Mouse (Mus musculus): ENCODE measurements around the gene Vmn2r55. TPM values are rescaled to one million over a fixed set of nuclear protein-coding genes. Genes with fewer than 3 reads are reported as not detected.
"Not testable (repeated sequence)": the region's sequence is repeated elsewhere in the genome, so short reads cannot be mapped to it uniquely, and the experiment has no call there.

The Vmn2r55 gene
- polyA plus RNA-seq (2015; fragmentation: Nextera tagmentation; extraction: Ambion mirVana), result not detected in 2 replicates

DNA sequence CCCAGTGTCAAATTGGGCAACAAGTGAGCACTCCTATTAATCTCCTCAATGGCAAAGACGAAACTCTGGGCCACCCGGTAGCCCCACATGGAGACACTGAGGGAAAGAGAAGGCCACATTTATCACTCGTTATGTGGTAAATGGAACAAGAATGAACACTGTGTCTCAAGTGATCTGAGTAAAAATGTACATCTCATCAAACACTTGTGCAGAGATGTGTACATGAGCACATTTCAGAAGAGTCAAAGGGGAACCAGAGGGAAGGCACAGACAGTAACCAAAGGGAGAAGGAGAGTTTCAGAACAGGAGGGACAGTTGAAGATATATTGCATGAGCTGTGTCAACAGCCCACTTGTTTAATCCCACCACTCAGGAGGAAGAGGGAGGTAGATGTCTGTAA, at the start of gene Vmn2r55:
Gene Vmn2r55 (minus strand): TSS at position 101 of the 400 bp plus-strand sequence.
- not testable (repeated sequence) for H3K4me3 ChIP-seq (replicated peaks); H3K27ac ChIP-seq; H3K27me3 ChIP-seq; H3K4me1 ChIP-seq; H3K9me3 ChIP-seq (replicated peaks); H3K9ac ChIP-seq; H3K36me3 ChIP-seq; ATAC-seq (replicated peaks; ENCODE audit: low FRiP score); H3K4me2 ChIP-seq
- 88% methylated on average over 3 of the region's 3 CpGs for WGBS

DNA sequence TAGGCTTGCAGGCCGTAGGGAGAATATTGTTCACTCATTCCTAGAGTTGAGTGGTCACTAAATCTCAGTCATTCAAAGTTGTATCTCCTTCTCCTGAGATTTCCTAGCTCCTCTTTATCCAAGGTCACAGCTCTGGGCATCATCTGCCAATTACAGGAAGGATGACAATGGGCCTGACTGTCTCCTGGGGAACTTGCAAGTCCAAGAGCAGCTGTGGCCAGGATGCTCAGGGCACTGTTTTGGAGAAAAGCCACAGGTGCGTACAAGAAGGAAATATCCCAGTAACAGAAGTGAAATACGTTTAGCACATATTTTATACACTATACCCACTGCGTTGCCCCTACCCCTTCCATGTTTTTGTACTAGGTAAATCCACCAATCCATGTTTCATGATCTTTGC, 44.6 kb downstream of the Vmn2r55 start, which contains the start of gene Vmn2r54:
Gene Vmn2r54 (minus strand): TSS at position 101 of the 400 bp plus-strand sequence.
- H3K4me2 ChIP-seq; H3K4me1 ChIP-seq; H3K36me3 ChIP-seq; H3K27ac ChIP-seq; H3K9me3 ChIP-seq (replicated peaks); H3K9ac ChIP-seq; ATAC-seq (replicated peaks; ENCODE audit: low FRiP score); H3K4me3 ChIP-seq (replicated peaks); H3K27me3 ChIP-seq: not testable (repeated sequence)
- 85% methylated on average over 3 of the region's 4 CpGs for WGBS

DNA sequence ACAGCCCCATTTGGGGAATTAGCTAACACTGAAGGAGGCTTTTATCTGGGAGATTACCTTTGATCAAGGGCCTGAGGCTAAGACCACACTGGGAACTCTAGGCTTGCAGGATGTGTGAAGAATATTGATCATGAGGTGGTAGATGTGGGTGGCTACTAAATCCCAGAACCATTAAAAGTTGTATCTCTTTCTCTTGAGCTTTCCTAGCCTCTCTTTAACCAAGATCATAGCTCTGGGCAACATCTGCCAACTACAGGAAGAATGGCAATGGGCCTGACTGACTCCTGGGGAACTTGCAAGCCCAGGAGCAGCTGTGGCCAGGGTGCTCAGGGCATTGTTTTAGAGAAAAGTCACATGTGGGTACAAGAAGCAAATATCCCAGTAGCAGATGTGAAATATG, 76.1 kb downstream of the Vmn2r55 start, which contains the start of gene Vmn2r53:
Gene Vmn2r53 (minus strand): TSS at position 101 of the 400 bp plus-strand sequence.
- H3K36me3 ChIP-seq, result no peaks in the 10 kb centered on the region
- no peak within 1 kb of the TSS for H3K4me3 ChIP-seq (replicated peaks)
- no peaks in the 10 kb centered on the region for H3K4me1 ChIP-seq
- H3K27me3 ChIP-seq, result no peaks in the 10 kb centered on the region
- no peak within 1 kb of the TSS for H3K27ac ChIP-seq
- H3K9ac ChIP-seq, result no peak within 1 kb of the TSS
- H3K9me3 ChIP-seq (replicated peaks), result peaks cover 3% of the 10 kb centered on the region; the same call in 1 of the 2 replicates
- H3K4me2 ChIP-seq, result no peak within 1 kb of the TSS
- no peak for ATAC-seq (replicated peaks; ENCODE audit: low FRiP score)

Other genes starting within 250 kb of the Vmn2r55 start
- gene Zfp606, start 206.7 kb downstream of the Vmn2r55 start, polyA plus RNA-seq (2015; fragmentation: Nextera tagmentation; extraction: Ambion mirVana), result 25.8 and 26.1 TPM in 2 replicates
- gene 2900092C05Rik, start 172.5 kb downstream of the Vmn2r55 start, polyA plus RNA-seq (2015; fragmentation: Nextera tagmentation; extraction: Ambion mirVana), result not detected in 2 replicates
- 0.01 TPM in 1 of 2 replicates, not detected in the other for gene Vmn2r53, start 76.2 kb downstream of the Vmn2r55 start, polyA plus RNA-seq (2015; fragmentation: Nextera tagmentation; extraction: Ambion mirVana)
- not detected in 2 replicates for gene Vmn2r54, start 44.7 kb downstream of the Vmn2r55 start, polyA plus RNA-seq (2015; fragmentation: Nextera tagmentation; extraction: Ambion mirVana)
- not detected in 2 replicates for gene Vmn2r56, start 50.0 kb upstream of the Vmn2r55 start, polyA plus RNA-seq (2015; fragmentation: Nextera tagmentation; extraction: Ambion mirVana)
- gene Zscan18, start 118.6 kb upstream of the Vmn2r55 start, polyA plus RNA-seq (2015; fragmentation: Nextera tagmentation; extraction: Ambion mirVana), result 7.9 and 8.9 TPM in 2 replicates
- 15.8 and 16.4 TPM in 2 replicates for gene Zfp329, start 133.9 kb upstream of the Vmn2r55 start, polyA plus RNA-seq (2015; fragmentation: Nextera tagmentation; extraction: Ambion mirVana)
- gene Zfp110, start 149.8 kb upstream of the Vmn2r55 start, polyA plus RNA-seq (2015; fragmentation: Nextera tagmentation; extraction: Ambion mirVana), result 32.3 and 34.0 TPM in 2 replicates
- 3.7 and 3.8 TPM in 2 replicates for gene Zfp128, start 196.2 kb upstream of the Vmn2r55 start, polyA plus RNA-seq (2015; fragmentation: Nextera tagmentation; extraction: Ambion mirVana)
- gene Zscan22, start 212.8 kb upstream of the Vmn2r55 start, polyA plus RNA-seq (2015; fragmentation: Nextera tagmentation; extraction: Ambion mirVana), result 19.3 and 19.9 TPM in 2 replicates
- 1,034 and 1,085 TPM in 2 replicates for gene Rps5, start 237.3 kb upstream of the Vmn2r55 start, polyA plus RNA-seq (2015; fragmentation: Nextera tagmentation; extraction: Ambion mirVana)
- gene Rnf225, start 242.4 kb upstream of the Vmn2r55 start, polyA plus RNA-seq (2015; fragmentation: Nextera tagmentation; extraction: Ambion mirVana), result 0.45 and 0.77 TPM in 2 replicates

Data from kidney, embryonic 15.5 days (tissue).